Mouse (Mus musculus) frontal cortex, postnatal 10 days (tissue): ENCODE results near the gene Cdsn.

ENCODE experiments used
- DNase-seq, 2 experiments: peaks; one replicate each; pipeline ENCODE4 v3.0.0; 2022; ENCODE audit warnings: low spot score in 2 of 2, mixed read lengths in 1 of 2

The Cdsn gene

GRCm38 (mm10) chr17:35570836-35571235 lies 18.9 kb downstream of the Cdsn start:
- no peak for DNase-seq

GRCm38 (mm10) chr17:35571477-35571876 lies 19.5 kb downstream of the Cdsn start:
- no peak for DNase-seq

- DNase-seq = peak in 1 of 2 experiments; percentile 59
These were observed 26.3 kb downstream of the Cdsn start for GRCm38 (mm10) chr17:35578211-35578610.

- no peak for DNase-seq
These were observed 31.0 kb downstream of the Cdsn start for GRCm38 (mm10) chr17:35582900-35583299.

- peak; percentile 49 to 80 for DNase-seq
These were observed 32.5 kb downstream of the Cdsn start for GRCm38 (mm10) chr17:35584330-35584937.

- no peak for DNase-seq
These were observed 35.4 kb downstream of the Cdsn start for GRCm38 (mm10) chr17:35587291-35587690.

- DNase-seq = no peak
These were observed 36.5 kb downstream of the Cdsn start for GRCm38 (mm10) chr17:35588387-35588786.

GRCm38 (mm10) chr17:35590410-35591218 lies 38.7 kb downstream of the Cdsn start:
- peak; percentile 55 to 70 for DNase-seq

- no peak for DNase-seq
These were observed 39.3 kb downstream of the Cdsn start for GRCm38 (mm10) chr17:35591219-35591578.

- no peak for DNase-seq
These were observed 39.8 kb downstream of the Cdsn start for GRCm38 (mm10) chr17:35591731-35592130.

- no peak for DNase-seq
These were observed 40.2 kb downstream of the Cdsn start for GRCm38 (mm10) chr17:35592131-35592530.

- DNase-seq = no peak
These were observed 41.9 kb downstream of the Cdsn start for GRCm38 (mm10) chr17:35593786-35594185.

GRCm38 (mm10) chr17:35594456-35594855 lies 42.5 kb downstream of the Cdsn start:
- DNase-seq = no peak

- DNase-seq = no peak
These were observed 45.5 kb downstream of the Cdsn start for GRCm38 (mm10) chr17:35597399-35597798.

GRCm38 (mm10) chr17:35601249-35601648 lies 49.3 kb downstream of the Cdsn start, which contains the start of gene Sfta2:
TSS of gene Sfta2 (plus strand) at chr17:35601549.
- no peak for DNase-seq

GRCm38 (mm10) chr17:35601736-35602354 lies 49.9 kb downstream of the Cdsn start:
- no peak for DNase-seq
